Mouse (Mus musculus): ENCODE measurements around the gene Rps3a1.

Gene Rps3a1

GRCm38 (mm10) chr3:86142263-86142933, at the start of gene Rps3a1:
Rps3a1 (minus strand) TSS chr3:86142702.
- DNase-seq: peak; percentile 100

GRCm38 (mm10) chr3:86187736-86188389, 45.4 kb upstream of the Rps3a1 start:
- no peak for DNase-seq

- no peak for DNase-seq
Observed at GRCm38 (mm10) chr3:86184546-86184945, 42.0 kb upstream of the Rps3a1 start.

- no peak for DNase-seq
Observed at GRCm38 (mm10) chr3:86181107-86181506, 38.6 kb upstream of the Rps3a1 start.

- DNase-seq: no peak
Observed at GRCm38 (mm10) chr3:86179714-86180113, 37.2 kb upstream of the Rps3a1 start.

GRCm38 (mm10) chr3:86168841-86169425, 26.4 kb upstream of the Rps3a1 start:
- no peak for DNase-seq

GRCm38 (mm10) chr3:86149521-86149920, 7.0 kb upstream of the Rps3a1 start:
- DNase-seq: no peak

GRCm38 (mm10) chr3:86149063-86149462, 6.6 kb upstream of the Rps3a1 start:
- DNase-seq: no peak

GRCm38 (mm10) chr3:86143343-86143742, 841 bp upstream of the Rps3a1 start:
- peak; percentile 11 for DNase-seq

- DNase-seq: no peak
Observed at GRCm38 (mm10) chr3:86142934-86143317, 424 bp upstream of the Rps3a1 start.

- no peak for DNase-seq
Observed at GRCm38 (mm10) chr3:86141886-86142262, 628 bp downstream of the Rps3a1 start.

GRCm38 (mm10) chr3:86141366-86141765, 1.1 kb downstream of the Rps3a1 start:
- no peak for DNase-seq

- DNase-seq: no peak
Observed at GRCm38 (mm10) chr3:86139660-86140059, 2.8 kb downstream of the Rps3a1 start.

- no peak for DNase-seq
Observed at GRCm38 (mm10) chr3:86136936-86137574, 5.4 kb downstream of the Rps3a1 start.

GRCm38 (mm10) chr3:86135886-86136563, 6.5 kb downstream of the Rps3a1 start:
- DNase-seq: no peak

- no peak for DNase-seq
Observed at GRCm38 (mm10) chr3:86134939-86135638, 7.4 kb downstream of the Rps3a1 start.

GRCm38 (mm10) chr3:86129757-86130156, 12.7 kb downstream of the Rps3a1 start:
- peak; percentile 63 for DNase-seq

GRCm38 (mm10) chr3:86123251-86123746, 19.2 kb downstream of the Rps3a1 start:
- DNase-seq: no peak

GRCm38 (mm10) chr3:86122156-86122555, 20.3 kb downstream of the Rps3a1 start:
- no peak for DNase-seq

- no peak for DNase-seq
Observed at GRCm38 (mm10) chr3:86119237-86119932, 23.1 kb downstream of the Rps3a1 start.

- no peak for DNase-seq
Observed at GRCm38 (mm10) chr3:86116951-86117350, 25.6 kb downstream of the Rps3a1 start.

All from thymus, postnatal 14 days (tissue).